ENCODE assay signal across 8 mouse cellular contexts in genomic region chr2:104444776-104445175, GRCm38 (mm10). TPM values are rescaled to one million over a fixed set of nuclear protein-coding genes. Genes with fewer than 3 reads are reported as not detected.
DNase-seq lines count a peak whose midpoint lies in the region; ATAC-seq and TF ChIP-seq lines count a peak whose summit lies in the region.

No protein-coding gene starts in this region.

- peak; percentile 32 for DNase-seq in ovary, adult 18-20 months (ENCODE audit: low spot score)
- no peak for DNase-seq in ovary, postnatal 10 days (ENCODE audit: low spot score)
- peak; percentile 31 for DNase-seq in gastrocnemius, postnatal 10 days
- peak; percentile 60 for DNase-seq in intestine, embryonic 14.5 days (ENCODE audit: low spot score)
- DNase-seq in left cerebral cortex, postnatal 25 days (ENCODE audit: low spot score in 2 of 2), result peak; percentile 57 to 85
- peak; percentile 45 for DNase-seq in midbrain, embryonic 10.5 days (ENCODE audit: low spot score)

- no peak for TF ChIP-seq POLR2A in small intestine, adult 2 months (IDR thresholded peaks at IDR 0.05; ENCODE audit: low read depth, low read length)

- H3K27ac ChIP-seq in intestine, embryonic 14.5 days (ENCODE audit: low read depth), result no peak overlapping the region
- H3K27ac ChIP-seq in midbrain, embryonic 10.5 days (replicated peaks), result no peak overlapping the region
- no peak overlapping the region for H3K27ac ChIP-seq in small intestine, adult 2 months (ENCODE audit: insufficient read depth, low read depth, low read length)

- peak; percentile 95 for ATAC-seq in common myeloid progenitor, adult 5-6 weeks (replicated peaks; ENCODE audit: low read depth, poor library complexity, severe bottlenecking)
- ATAC-seq in intestine, embryonic 14.5 days (replicated peaks; ENCODE audit: low FRiP score, low TSS enrichment, low read depth), result peak; percentile 68; the same call in 1 of the 2 replicates

- no peaks in the 10 kb centered on the region for H3K9me3 ChIP-seq in intestine, embryonic 14.5 days (ENCODE audit: control insufficient read depth, low read length)
- no peaks in the 10 kb centered on the region for H3K9me3 ChIP-seq in midbrain, embryonic 10.5 days (replicated peaks)

- H3K27me3 ChIP-seq in intestine, embryonic 14.5 days (replicated peaks; ENCODE audit: control insufficient read depth, insufficient read depth, low read length), result no peaks in the 10 kb centered on the region
- H3K27me3 ChIP-seq in midbrain, embryonic 10.5 days (ENCODE audit: low read depth, poor library complexity, severe bottlenecking), result no peaks in the 10 kb centered on the region
- no peaks in the 10 kb centered on the region for H3K27me3 ChIP-seq in small intestine, adult 2 months (ENCODE audit: control insufficient read depth, insufficient read depth, low read length)

- H3K4me1 ChIP-seq in intestine, embryonic 14.5 days (replicated peaks; ENCODE audit: control insufficient read depth, insufficient read depth, low read length), result 0 out of 2 replicates have a peak, but pooled peaks cover 7% of the 10 kb centered on the region
- no peaks in the 10 kb centered on the region for H3K4me1 ChIP-seq in midbrain, embryonic 10.5 days
- no peaks in the 10 kb centered on the region for H3K4me1 ChIP-seq in small intestine, adult 2 months (ENCODE audit: control insufficient read depth, insufficient read depth, insufficient read length, low read length)

- peak; percentile 54; the same call in 1 of the 2 replicates for TF ChIP-seq CTCF in small intestine, adult 2 months (IDR thresholded peaks at IDR 0.05; ENCODE audit: extremely low read depth, insufficient read length, insufficient replicate concordance, low read depth, low read length)

- H3K9ac ChIP-seq in intestine, embryonic 14.5 days (ENCODE audit: low read length), result no peak overlapping the region

- H3K36me3 ChIP-seq in intestine, embryonic 14.5 days (ENCODE audit: control insufficient read depth, insufficient read depth, low read length), result peaks cover 15% of the 10 kb centered on the region
- H3K36me3 ChIP-seq in midbrain, embryonic 10.5 days, result peaks cover 22% of the 10 kb centered on the region
- peaks cover 6% of the 10 kb centered on the region; the same call in 1 of the 2 replicates for H3K36me3 ChIP-seq in small intestine, adult 2 months (ENCODE audit: control insufficient read depth, insufficient read depth, low read length)

- WGBS in intestine, embryonic 14.5 days, result 43% methylated on average over 2 of the region's 2 CpGs
- 44% methylated on average over 2 of the region's 2 CpGs for WGBS in midbrain, embryonic 10.5 days
- WGBS in small intestine, adult 2 months, result 12% methylated on average over 2 of the region's 2 CpGs

- H3K4me3 ChIP-seq in intestine, embryonic 14.5 days (ENCODE audit: low read depth, low read length), result no peak overlapping the region
- H3K4me3 ChIP-seq in midbrain, embryonic 10.5 days, result no peak overlapping the region
- no peak overlapping the region for H3K4me3 ChIP-seq in small intestine, adult 2 months (ENCODE audit: low read depth, low read length)

- intact Hi-C loops in left cerebral cortex, postnatal 25 days (cut with DNase I), result loop anchor here (1.0 to 10.0 kb wide), 3 partner anchors 48 to 410 kb away; partner anchors contain the start of gene Hipk3

- H3K4me2 ChIP-seq in intestine, embryonic 14.5 days (ENCODE audit: low read length), result no peak overlapping the region

RNA-seq across cellular contexts. Expression of gene D430041D05Rik, which starts 34.0 kb away (rescaled TPM):
- not detected in 2 replicates for total RNA-seq in common myeloid progenitor, adult 5-6 weeks (2017)
- 1 to 10 TPM; 2.9 to 3.0 TPM for total RNA-seq in gastrocnemius, postnatal 10 days (2021)
- polyA plus RNA-seq in intestine, embryonic 14.5 days (2014; fragmentation: Nextera tagmentation; extraction: Ambion mirVana), result 0.35 and 0.39 TPM in 2 replicates
- total RNA-seq in left cerebral cortex, postnatal 25 days (2021), result 100 to 1,000 TPM; 124 to 128 TPM
- 0.95 and 1.5 TPM in 2 replicates for polyA plus RNA-seq in midbrain, embryonic 10.5 days (2016; fragmentation: Nextera tagmentation; extraction: Ambion mirVana)
- not detected in 2 replicates for polyA plus RNA-seq in small intestine, adult 2 months (2012; rRNA removed)

RNA-seq across cellular contexts. Expression of gene Hipk3, which starts 49.5 kb away (rescaled TPM):
- total RNA-seq in common myeloid progenitor, adult 5-6 weeks (2017), result 31.3 and 35.2 TPM in 2 replicates
- 100 to 1,000 TPM; 147 to 152 TPM for total RNA-seq in gastrocnemius, postnatal 10 days (2021)
- polyA plus RNA-seq in intestine, embryonic 14.5 days (2014; fragmentation: Nextera tagmentation; extraction: Ambion mirVana), result 22.5 and 22.8 TPM in 2 replicates
- total RNA-seq in left cerebral cortex, postnatal 25 days (2021), result 10 to 100 TPM; 85.7 to 86.5 TPM
- polyA plus RNA-seq in midbrain, embryonic 10.5 days (2016; fragmentation: Nextera tagmentation; extraction: Ambion mirVana), result 6.2 and 6.3 TPM in 2 replicates
- polyA plus RNA-seq in small intestine, adult 2 months (2012; rRNA removed), result 7.0 and 9.8 TPM in 2 replicates

Comparison
In these comparisons a context has a peak if more than half of its experiments do, and no peak if none do; other contexts are left out.
1. RNA of gene D430041D05Rik, which starts 34.0 kb away (total RNA-seq): 124 to 128 TPM in left cerebral cortex, postnatal 25 days; 2.9 to 3.0 TPM in gastrocnemius, postnatal 10 days and not detected in common myeloid progenitor, adult 5-6 weeks; every median in the first group is over 10 times any median in the second.